Mouse (Mus musculus): ENCODE results near the gene 2200002J24Rik. TPM values are rescaled to one million over a fixed set of nuclear protein-coding genes. Genes with fewer than 3 reads are reported as not detected.

2200002J24Rik gene
- polyA plus RNA-seq (2012; rRNA removed) = 1.1 and 6.1 TPM in 2 replicates

- Histone ChIP-seq H3K4me1 (ENCODE audit: control insufficient read depth, insufficient read depth, insufficient read length, low read length) (peaks cover 16% of the 10 kb centered on the region), H3K36me3 (ENCODE audit: control insufficient read depth, insufficient read depth, low read length) (no peaks in the 10 kb centered on the region), H3K27ac (ENCODE audit: insufficient read depth, low read depth, low read length) (peak within 1 kb of the TSS; percentile 45), H3K4me3 (ENCODE audit: low read depth, low read length) (no peak within 1 kb of the TSS), H3K27me3 (ENCODE audit: control insufficient read depth, insufficient read depth, low read length) (no peaks in the 10 kb centered on the region)
- WGBS = 25% methylated on average over 9 of the region's 9 CpGs
- TF ChIP-seq POLR2A (IDR thresholded peaks at IDR 0.05; ENCODE audit: low read depth, low read length) = no peak
- TF ChIP-seq CTCF (IDR thresholded peaks at IDR 0.05; ENCODE audit: extremely low read depth, insufficient read length, insufficient replicate concordance, low read depth, low read length) = no peak
These were observed at the start of gene 2200002J24Rik for GRCm38 (mm10) chr7:30698589-30698988. Gene 2200002J24Rik (plus strand): TSS chr7:30698926.

- Histone ChIP-seq H3K4me3 (ENCODE audit: low read depth, low read length) (peak within 1 kb of the TSS; percentile 96), H3K27ac (ENCODE audit: insufficient read depth, low read depth, low read length) (no peak within 1 kb of the TSS), H3K27me3 (ENCODE audit: control insufficient read depth, insufficient read depth, low read length) (no peaks in the 10 kb centered on the region), H3K36me3 (ENCODE audit: control insufficient read depth, insufficient read depth, low read length) (peaks cover 33% of the 10 kb centered on the region), H3K4me1 (ENCODE audit: control insufficient read depth, insufficient read depth, insufficient read length, low read length) (peaks cover 3% of the 10 kb centered on the region; the same call in 1 of the 2 replicates)
- WGBS = under 1% methylated on average over 59 of the region's 59 CpGs
- peak; percentile 66 for TF ChIP-seq POLR2A (IDR thresholded peaks at IDR 0.05; ENCODE audit: low read depth, low read length)
- no peak for TF ChIP-seq CTCF (IDR thresholded peaks at IDR 0.05; ENCODE audit: extremely low read depth, insufficient read length, insufficient replicate concordance, low read depth, low read length)
These were observed 48.9 kb upstream of the 2200002J24Rik start, which contains the start of gene Rbm42 for GRCm38 (mm10) chr7:30649591-30650540. Gene Rbm42 (minus strand): TSS chr7:30650317.

DNA sequence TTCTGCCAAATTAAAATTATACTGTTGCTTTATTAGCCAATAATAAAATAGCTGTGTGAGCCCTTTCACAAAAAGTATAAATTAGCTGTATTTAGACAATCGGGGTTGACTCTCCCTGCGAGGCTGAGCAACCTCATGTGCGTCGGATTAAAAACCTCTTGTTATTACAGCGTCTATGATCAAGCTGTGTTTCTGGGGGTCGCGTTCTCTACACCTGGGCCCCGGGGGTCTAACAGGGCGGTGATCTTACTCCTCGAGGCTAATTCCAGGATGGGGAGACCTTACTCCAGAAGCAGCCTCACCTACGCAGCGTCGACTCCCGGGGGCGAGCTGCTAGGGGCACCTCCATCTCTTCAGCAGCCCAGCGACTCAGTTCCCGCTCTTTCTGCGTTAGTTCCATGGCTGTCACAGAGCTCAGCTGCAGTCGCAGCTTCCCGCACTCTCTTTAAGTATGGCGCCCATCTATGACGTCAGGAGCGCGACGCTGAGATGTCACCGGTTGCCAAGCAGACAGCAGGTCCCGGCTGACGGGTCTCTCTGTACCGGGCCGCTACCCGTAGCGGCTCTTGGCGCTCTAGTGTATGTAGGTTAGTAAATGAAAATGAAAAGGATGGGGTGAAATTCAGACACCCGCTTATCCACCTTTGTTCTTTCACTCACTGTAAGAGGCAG, 34.1 kb upstream of the 2200002J24Rik start, which contains the start of gene Haus5:
Gene Haus5, minus strand, starts transcription at position 466 of the 672 bp plus-strand sequence.
- Histone ChIP-seq H3K4me1 (ENCODE audit: control insufficient read depth, insufficient read depth, insufficient read length, low read length) (peaks cover 5% of the 10 kb centered on the region; the same call in 1 of the 2 replicates), H3K27ac (ENCODE audit: insufficient read depth, low read depth, low read length) (no peak within 1 kb of the TSS), H3K27me3 (ENCODE audit: control insufficient read depth, insufficient read depth, low read length) (no peaks in the 10 kb centered on the region), H3K4me3 (ENCODE audit: low read depth, low read length) (peak within 1 kb of the TSS; percentile 84), H3K36me3 (ENCODE audit: control insufficient read depth, insufficient read depth, low read length) (peaks cover 5% of the 10 kb centered on the region; the same call in 1 of the 2 replicates)
- under 1% methylated on average over 34 of the region's 34 CpGs for WGBS
- TF ChIP-seq CTCF (IDR thresholded peaks at IDR 0.05; ENCODE audit: extremely low read depth, insufficient read length, insufficient replicate concordance, low read depth, low read length) (no peak), POLR2A (IDR thresholded peaks at IDR 0.05; ENCODE audit: low read depth, low read length) (no peak)

DNA sequence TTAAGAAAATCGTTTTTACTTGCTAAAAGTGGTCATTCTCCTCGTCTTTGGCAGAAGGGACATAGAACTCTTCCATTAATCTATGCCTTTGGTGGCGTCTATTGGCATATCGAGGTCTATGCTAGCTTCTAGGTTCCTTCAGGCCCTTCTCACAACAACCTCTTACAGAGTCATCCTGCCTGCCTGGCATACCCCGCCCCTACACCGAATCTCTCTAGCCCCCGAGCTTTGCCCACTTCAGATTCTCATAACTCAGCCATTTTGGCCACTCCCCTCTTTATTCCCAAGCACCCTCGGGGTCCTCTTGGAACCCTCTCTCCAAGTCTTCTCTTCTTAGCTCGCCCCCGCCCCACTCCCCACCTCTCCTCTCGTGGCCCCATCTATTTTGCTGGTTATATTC, 33.4 kb upstream of the 2200002J24Rik start:
- WGBS = 3% methylated on average over 11 of the region's 11 CpGs
- Histone ChIP-seq H3K27ac (ENCODE audit: insufficient read depth, low read depth, low read length) (no peak overlapping the region), H3K4me3 (ENCODE audit: low read depth, low read length) (peak overlapping the region; percentile 84), H3K36me3 (ENCODE audit: control insufficient read depth, insufficient read depth, low read length) (peaks cover 5% of the 10 kb centered on the region; the same call in 1 of the 2 replicates), H3K27me3 (ENCODE audit: control insufficient read depth, insufficient read depth, low read length) (no peaks in the 10 kb centered on the region), H3K4me1 (ENCODE audit: control insufficient read depth, insufficient read depth, insufficient read length, low read length) (peaks cover 5% of the 10 kb centered on the region; the same call in 1 of the 2 replicates)
- TF ChIP-seq CTCF (IDR thresholded peaks at IDR 0.05; ENCODE audit: extremely low read depth, insufficient read length, insufficient replicate concordance, low read depth, low read length) = no peak
- no peak for TF ChIP-seq POLR2A (IDR thresholded peaks at IDR 0.05; ENCODE audit: low read depth, low read length)

GRCm38 (mm10) chr7:30669229-30669628, 29.5 kb upstream of the 2200002J24Rik start:
- no peaks in the 10 kb centered on the region for H3K36me3 ChIP-seq (ENCODE audit: control insufficient read depth, insufficient read depth, low read length)
- WGBS = 27% methylated on average over 3 of the region's 3 CpGs
- no peak overlapping the region for H3K4me3 ChIP-seq (ENCODE audit: low read depth, low read length)
- no peaks in the 10 kb centered on the region for H3K27me3 ChIP-seq (ENCODE audit: control insufficient read depth, insufficient read depth, low read length)
- TF ChIP-seq POLR2A (IDR thresholded peaks at IDR 0.05; ENCODE audit: low read depth, low read length) (no peak), CTCF (IDR thresholded peaks at IDR 0.05; ENCODE audit: extremely low read depth, insufficient read length, insufficient replicate concordance, low read depth, low read length) (no peak)
- peaks cover 5% of the 10 kb centered on the region; the same call in 1 of the 2 replicates for H3K4me1 ChIP-seq (ENCODE audit: control insufficient read depth, insufficient read depth, insufficient read length, low read length)
- no peak overlapping the region for H3K27ac ChIP-seq (ENCODE audit: insufficient read depth, low read depth, low read length)

- no peaks in the 10 kb centered on the region for H3K27me3 ChIP-seq (ENCODE audit: control insufficient read depth, insufficient read depth, low read length)
- H3K36me3 ChIP-seq (ENCODE audit: control insufficient read depth, insufficient read depth, low read length) = no peaks in the 10 kb centered on the region
- TF ChIP-seq POLR2A (IDR thresholded peaks at IDR 0.05; ENCODE audit: low read depth, low read length) = no peak
- TF ChIP-seq CTCF (IDR thresholded peaks at IDR 0.05; ENCODE audit: extremely low read depth, insufficient read length, insufficient replicate concordance, low read depth, low read length) = no peak
- H3K4me1 ChIP-seq (ENCODE audit: control insufficient read depth, insufficient read depth, insufficient read length, low read length) = no peaks in the 10 kb centered on the region
- H3K27ac ChIP-seq (ENCODE audit: insufficient read depth, low read depth, low read length) = no peak within 1 kb of the TSS
- 74% methylated on average over 9 of the region's 9 CpGs for WGBS
- H3K4me3 ChIP-seq (ENCODE audit: low read depth, low read length) = no peak within 1 kb of the TSS
These were observed 27.2 kb upstream of the 2200002J24Rik start, which contains the start of gene Pmis2 for GRCm38 (mm10) chr7:30671480-30671879. Gene Pmis2 (minus strand): TSS chr7:30671605.

Data from small intestine, adult 2 months (tissue).